Mouse (Mus musculus) CH12.LX (cell line): Measurements from ENCODE around the gene Brms1l. TPM values are rescaled to one million over a fixed set of nuclear protein-coding genes. Genes with fewer than 3 reads are reported as not detected.
A peak's percentile ranks its signal among the peaks of the same experiment; 100 is the strongest.

Experiments used
- DNase-seq: peaks from one replicate; pipeline ENCODE4 v3.0.0-alpha.2; 2013; ENCODE audit errors: extremely low read depth
- H3K27ac ChIP-seq: 2 replicates; pipeline ENCODE4 v1.5.1; 2012; ENCODE audit warnings: low read depth, mild to moderate bottlenecking, control low read depth, moderate library complexity; ENCODE audit not compliant: insufficient read depth
- H3K27me3 ChIP-seq: replicated peaks from 2 replicates; pipeline ENCODE3; 2012; ENCODE audit warnings: inconsistent platforms
- H3K36me3 ChIP-seq, 2 experiments: replicated peaks in 1 of 2; 2 replicates each; pipeline versions ENCODE3 to v1.6.1; 2012; ENCODE audit warnings: inconsistent platforms in 1 of 2, low read length in 1 of 2, mild to moderate bottlenecking in 1 of 2, mixed read lengths in 1 of 2, moderate library complexity in 1 of 2; ENCODE audit not compliant: control insufficient read depth in 1 of 2, insufficient read depth in 1 of 2
- H3K4me1 ChIP-seq, 2 experiments: 2 replicates each; pipeline ENCODE4 v1.6.1; 2012; ENCODE audit warnings: inconsistent platforms in 1 of 2, moderate library complexity in 1 of 2; ENCODE audit not compliant: insufficient read depth in 2 of 2, control insufficient read depth in 1 of 2
- H3K4me2 ChIP-seq: 2 replicates; pipeline ENCODE4 v1.6.1; 2012; ENCODE audit warnings: low read depth, mild to moderate bottlenecking, control low read depth; ENCODE audit not compliant: poor library complexity, insufficient read depth, severe bottlenecking
- H3K4me3 ChIP-seq, 3 experiments: fragments of 150-350 bp in 1 of 3; sonication (generic) in 1 of 3; replicated peaks in 1 of 3; 2 replicates each; pipeline versions ENCODE3 to v1.5.1; 2011 to 2012; ENCODE audit warnings: low read depth in 2 of 3, low read length in 2 of 3, mild to moderate bottlenecking in 2 of 3, moderate library complexity in 2 of 3, control low read depth in 1 of 3, improper control_type of control experiment in 1 of 3, inconsistent platforms in 1 of 3, mixed read lengths in 1 of 3; ENCODE audit not compliant: poor library complexity in 1 of 3
- H3K79me2 ChIP-seq: replicated peaks from 2 replicates; pipeline ENCODE4 v1.6.1; 2012; ENCODE audit warnings: mild to moderate bottlenecking, moderate library complexity; ENCODE audit not compliant: control insufficient read depth, poor library complexity, insufficient read depth, severe bottlenecking; ENCODE audit errors: extremely low read depth
- H3K9ac ChIP-seq: 2 replicates; pipeline ENCODE4 v1.6.1; 2012; ENCODE audit warnings: low read depth, mild to moderate bottlenecking, control low read depth, moderate library complexity; ENCODE audit not compliant: insufficient read depth
- H3K9me3 ChIP-seq: replicated peaks from 2 replicates; pipeline ENCODE3; 2012; ENCODE audit warnings: low read length, inconsistent platforms, mixed read lengths
- BHLHE40 ChIP-seq: IDR thresholded peaks from 2 replicates; pipeline ENCODE4 v1.6.1; 2011; ENCODE audit warnings: mild to moderate bottlenecking, low read depth, low read length, improper control_type of control experiment
- CHD1 ChIP-seq: IDR thresholded peaks from 2 replicates; pipeline ENCODE4 v1.6.1; 2012; ENCODE audit warnings: low read depth, low read length, improper control_type of control experiment, inconsistent platforms
- CHD2 ChIP-seq: IDR thresholded peaks from 2 replicates; pipeline ENCODE4 v1.6.1; 2011; ENCODE audit warnings: low read length, improper control_type of control experiment
- CTCF ChIP-seq, 2 experiments: IDR thresholded peaks in 1 of 2; conservative IDR thresholded peaks in 1 of 2; 2 replicates each; pipeline ENCODE4 v1.5.1; 2011 to 2012; ENCODE audit warnings: low read depth in 2 of 2, low read length in 2 of 2, improper control_type of control experiment in 1 of 2, inconsistent platforms in 1 of 2, mild to moderate bottlenecking in 1 of 2, moderate library complexity in 1 of 2
- E2F4 ChIP-seq: IDR thresholded peaks from 2 replicates; pipeline ENCODE4 v1.6.1; 2011; ENCODE audit warnings: low read depth, low read length, improper control_type of control experiment; ENCODE audit not compliant: insufficient replicate concordance
- EP300 ChIP-seq: IDR thresholded peaks from 2 replicates; pipeline ENCODE4 v1.6.1; 2011; ENCODE audit warnings: low read length, improper control_type of control experiment
- ETS1 ChIP-seq: conservative IDR thresholded peaks from 2 replicates; pipeline ENCODE4 v1.6.1; 2012; ENCODE audit warnings: low read depth, mild to moderate bottlenecking, inconsistent platforms, low read length, improper control_type of control experiment, moderate library complexity
- GABPA ChIP-seq: IDR thresholded peaks from 2 replicates; pipeline ENCODE4 v1.6.1; 2012; ENCODE audit warnings: low read depth, low read length, improper control_type of control experiment, inconsistent platforms; ENCODE audit not compliant: insufficient replicate concordance
- HCFC1 ChIP-seq: IDR thresholded peaks from 2 replicates; pipeline ENCODE4 v1.6.1; 2012; ENCODE audit warnings: low read depth, mild to moderate bottlenecking, inconsistent platforms, low read length, improper control_type of control experiment
- IRF4 ChIP-seq: IDR thresholded peaks from 2 replicates; pipeline ENCODE4 v1.6.1; 2014; ENCODE audit warnings: low read depth, mild to moderate bottlenecking, inconsistent platforms, low read length, improper control_type of control experiment
- JUND ChIP-seq: conservative IDR thresholded peaks from 2 replicates; pipeline ENCODE4 v1.6.1; 2011; ENCODE audit warnings: low read depth, low read length, improper control_type of control experiment
- KAT2A ChIP-seq: IDR thresholded peaks from 2 replicates; pipeline ENCODE4 v1.6.1; 2012; ENCODE audit warnings: low read length, improper control_type of control experiment, inconsistent platforms; ENCODE audit not compliant: insufficient replicate concordance
- MAFK ChIP-seq: IDR thresholded peaks from 2 replicates; pipeline ENCODE4 v1.6.1; 2011; ENCODE audit warnings: low read length, improper control_type of control experiment; ENCODE audit not compliant: insufficient replicate concordance
- MAX ChIP-seq: IDR thresholded peaks from 2 replicates; pipeline ENCODE4 v1.6.1; 2011; ENCODE audit warnings: low read length, improper control_type of control experiment
- MAZ ChIP-seq: IDR thresholded peaks from 2 replicates; pipeline ENCODE4 v1.6.1; 2012; ENCODE audit warnings: low read depth, mild to moderate bottlenecking, inconsistent platforms, low read length, improper control_type of control experiment, moderate library complexity
- NELFE ChIP-seq: IDR thresholded peaks from 2 replicates; pipeline ENCODE4 v1.6.1; 2011; ENCODE audit warnings: low read depth, low read length, improper control_type of control experiment
- NRF1 ChIP-seq: IDR thresholded peaks from 2 replicates; pipeline ENCODE4 v1.6.1; 2014; ENCODE audit warnings: low read depth, mild to moderate bottlenecking, inconsistent platforms, low read length, improper control_type of control experiment, moderate library complexity
- PAX5 ChIP-seq: IDR thresholded peaks from 2 replicates; pipeline ENCODE4 v1.6.1; 2012; ENCODE audit warnings: low read length, inconsistent platforms, mixed read lengths
- POLR2A ChIP-seq: IDR thresholded peaks from 2 replicates; pipeline ENCODE4 v1.6.1; 2011; ENCODE audit warnings: low read depth, mild to moderate bottlenecking, improper control_type of control experiment, low read length
- POLR2AphosphoS2 ChIP-seq: IDR thresholded peaks from 2 replicates; pipeline ENCODE4 v1.6.1; 2011; ENCODE audit warnings: low read depth, low read length, improper control_type of control experiment
- RAD21 ChIP-seq: IDR thresholded peaks from 2 replicates; pipeline ENCODE4 v1.6.1; 2011; ENCODE audit warnings: low read depth, mild to moderate bottlenecking, low read length, improper control_type of control experiment, moderate library complexity
- RCOR1 ChIP-seq: conservative IDR thresholded peaks from 2 replicates; pipeline ENCODE4 v1.6.1; 2012; ENCODE audit warnings: low read depth, mild to moderate bottlenecking, inconsistent platforms, low read length, improper control_type of control experiment
- SIN3A ChIP-seq: IDR thresholded peaks from 2 replicates; pipeline ENCODE4 v1.6.1; 2012; ENCODE audit warnings: low read length, improper control_type of control experiment, inconsistent platforms
- TBP ChIP-seq: conservative IDR thresholded peaks from 2 replicates; pipeline ENCODE4 v1.6.1; 2011; ENCODE audit warnings: low read depth, low read length, improper control_type of control experiment
- TCF12 ChIP-seq: IDR thresholded peaks from 2 replicates; pipeline ENCODE4 v1.6.1; 2014; ENCODE audit warnings: low read depth, mild to moderate bottlenecking, inconsistent platforms, low read length, improper control_type of control experiment
- USF1 ChIP-seq: IDR thresholded peaks from 2 replicates; pipeline ENCODE4 v1.6.1; 2014; ENCODE audit warnings: low read depth, mild to moderate bottlenecking, inconsistent platforms, low read length, improper control_type of control experiment
- ZC3H11A ChIP-seq: IDR thresholded peaks from 2 replicates; pipeline ENCODE4 v1.6.1; 2012; ENCODE audit warnings: low read depth, mild to moderate bottlenecking, inconsistent platforms, low read length, improper control_type of control experiment
- ZKSCAN1 ChIP-seq: IDR thresholded peaks from 2 replicates; pipeline ENCODE4 v1.6.1; 2012; ENCODE audit warnings: low read depth, inconsistent platforms, low read length, improper control_type of control experiment, borderline replicate concordance
- ZMIZ1 ChIP-seq: IDR thresholded peaks from 2 replicates; pipeline ENCODE4 v1.6.1; 2012; ENCODE audit warnings: low read depth, mild to moderate bottlenecking, inconsistent platforms, low read length, improper control_type of control experiment
- dilution Hi-C: fragments of 300-500 bp; cut with MboI; formaldehyde crosslinking; loops from 2 replicates; pipeline ENCODE4 v1.14.3; 2020; ENCODE audit warnings: low sequenced_read_pairs; ENCODE audit not compliant: extremely low pct_unique_long_range_greater_than_20kb, extremely low pct_ligation_motif_present
- in situ Hi-C: fragments of 300-500 bp; cut with MboI; formaldehyde crosslinking; loops from 3 replicates; pipeline ENCODE4 v1.14.3; 2019; ENCODE audit warnings: low sequenced_read_pairs, low pct_ligation_motif_present, low pct_unique_long_range_greater_than_20kb, mixed read lengths
- polyA plus RNA-seq: library from polyadenylated mRNA; unstranded; fragments of >175 nt; gene quantifications from 2 replicates; pipeline ENCODE4 v1.2.1, GENCODE M21; 2012; ENCODE audit warnings: low read depth; ENCODE audit not compliant: insufficient read length
- total RNA-seq, 2 experiments: library from RNA; depleted of rRNA; stranded (reverse); fragments of 300-350 nt in 1 of 2; fragments of >200 nt in 1 of 2; gene quantifications; 2 replicates each; pipeline ENCODE4 v1.2.3; 2012 to 2014

Gene Brms1l
- total and polyA plus RNA-seq, 3 experiments: 17.8 to 32.6 (median 18.9) TPM

- H3K9me3 ChIP-seq: peaks cover 2% of the 10 kb centered on the region
- in situ Hi-C loops (no loop called here), dilution Hi-C loops (no loop called here)
- TF ChIP-seq SIN3A (peak; percentile 42; the same call in 1 of the 2 replicates), POLR2AphosphoS2 (no peak), TBP (0 out of 2 replicates have a peak, but pooled peaks have one; percentile 15), POLR2A (peak; percentile 39; the same call in 1 of the 2 replicates)
- peak overlapping the region; percentile 61 for H3K27ac ChIP-seq
- DNase-seq: peak; percentile 43
- H3K4me3 ChIP-seq: peak overlapping the region; percentile 73 to 92 (median 87)
- H3K4me1 ChIP-seq: peaks cover 3 to 22% of the 10 kb centered on the region in 2 experiments; a peak in 3 of 4 replicates
- H3K27me3 ChIP-seq: no peaks in the 10 kb centered on the region
- H3K9ac ChIP-seq: peak overlapping the region; percentile 72
- peaks cover 0 to 2% of the 10 kb centered on the region in 2 experiments for H3K36me3 ChIP-seq
- H3K79me2 ChIP-seq: peaks cover 14% of the 10 kb centered on the region
- H3K4me2 ChIP-seq: peak overlapping the region; percentile 65
Measured at GRCm38 (mm10) chr12:55820119-55820660, 15.9 kb upstream of the Brms1l start.

- H3K9me3 ChIP-seq: peaks cover 3% of the 10 kb centered on the region
- H3K4me3 ChIP-seq: peak within 1 kb of the TSS; percentile 73 to 92 (median 87)
- dilution Hi-C loops: no loop called here
- H3K9ac ChIP-seq: peak within 1 kb of the TSS; percentile 72
- peaks cover 3 to 22% of the 10 kb centered on the region in 2 experiments; a peak in 3 of 4 replicates for H3K4me1 ChIP-seq
- DNase-seq: peak; percentile 94
- no peaks in the 10 kb centered on the region for H3K27me3 ChIP-seq
- peak within 1 kb of the TSS; percentile 65 for H3K4me2 ChIP-seq
- peak within 1 kb of the TSS; percentile 61 for H3K27ac ChIP-seq
- no peaks in the 10 kb centered on the region for H3K36me3 ChIP-seq
- H3K79me2 ChIP-seq: peaks cover 9% of the 10 kb centered on the region
- in situ Hi-C loops: no loop called here
- TF ChIP-seq SIN3A: peak; percentile 58
- TF ChIP-seq JUND: no peak
- TF ChIP-seq CTCF (conservative IDR thresholded peaks at IDR 0.05 in 1 of 2, IDR thresholded peaks at IDR 0.05 in 1 of 2; ENCODE audit: low read depth in 2 of 2, low read length in 2 of 2): peak in 1 of 2 experiments; percentile 52; a peak in 2 of 4 replicates
- TF ChIP-seq MAFK: no peak
- no peak for TF ChIP-seq ZKSCAN1
- peak; percentile 97 for TF ChIP-seq GABPA
- no peak for TF ChIP-seq RAD21
- TF ChIP-seq TBP: peak; percentile 74; the same call in 1 of the 2 replicates
- TF ChIP-seq MAZ: no peak
- TF ChIP-seq CHD1: no peak
- TF ChIP-seq ZC3H11A: no peak
- no peak for TF ChIP-seq EP300
- no peak; the same call in 1 of the 2 replicates for TF ChIP-seq MAX
- TF ChIP-seq ETS1: peak; percentile 36; the same call in 1 of the 2 replicates
- TF ChIP-seq USF1: no peak
- TF ChIP-seq POLR2A: peak; percentile 80
- no peak; the same call in 1 of the 2 replicates for TF ChIP-seq ZMIZ1
- TF ChIP-seq KAT2A: no peak
- TF ChIP-seq CHD2: no peak
- 0 out of 2 replicates have a peak, but pooled peaks have one; percentile 13 for TF ChIP-seq BHLHE40
- peak; percentile 53 for TF ChIP-seq HCFC1
- no peak for TF ChIP-seq RCOR1
- TF ChIP-seq E2F4: no peak
- no peak for TF ChIP-seq PAX5
- TF ChIP-seq NRF1: peak; percentile 26; the same call in 1 of the 2 replicates
- 0 out of 2 replicates have a peak, but pooled peaks have one; percentile 32 for TF ChIP-seq IRF4
- peak; percentile 72; the same call in 1 of the 2 replicates for TF ChIP-seq TCF12
- TF ChIP-seq POLR2AphosphoS2: 0 out of 2 replicates have a peak, but pooled peaks have one; percentile 21
- peak; percentile 80 for TF ChIP-seq NELFE
Measured at GRCm38 (mm10) chr12:55820661-55821314, 15.3 kb upstream of the Brms1l start, which contains the start of gene Ralgapa1. TSS of gene Ralgapa1 (minus strand) at chr12:55821167.
